Mouse (Mus musculus) cerebellum, adult 2 months (tissue): ENCODE measurements at regions not wholly inside any gene's neighbourhood (a gene's known extent, or its start where the extent isn't known, plus 50 kb on each side); places are given as distances from the start of the nearest gene placed in this dataset.

Experiments
- DNase-seq, 2 experiments: peaks; one replicate each; pipeline ENCODE4 v3.0.0; 2021
- H3K27ac ChIP-seq: fragments of 200-500 bp; 2 replicates; pipeline ENCODE4 v1.5.1; 2012; ENCODE audit warnings: low read length, control low read depth, inconsistent platforms; ENCODE audit not compliant: insufficient read depth
- H3K27me3 ChIP-seq: fragments of 200-500 bp; 2 replicates; pipeline ENCODE4 v1.6.1; 2012; ENCODE audit warnings: inconsistent platforms, mild to moderate bottlenecking, low read length, moderate library complexity; ENCODE audit not compliant: control insufficient read depth, insufficient read depth
- H3K4me1 ChIP-seq: fragments of 200-500 bp; 2 replicates; pipeline ENCODE4 v1.6.1; 2011; ENCODE audit warnings: low read length; ENCODE audit not compliant: control insufficient read depth, insufficient read depth
- H3K4me3 ChIP-seq: fragments of 200-500 bp; replicated peaks from 2 replicates; pipeline ENCODE3; 2011; ENCODE audit warnings: mild to moderate bottlenecking, low read depth, low read length, control low read depth; ENCODE audit not compliant: insufficient read depth
- CTCF ChIP-seq: fragments of 200-500 bp; IDR thresholded peaks from 2 replicates; pipeline ENCODE4 v1.5.1; 2011; ENCODE audit warnings: low read depth, mild to moderate bottlenecking, control low read depth, low read length, moderate library complexity, borderline replicate concordance; ENCODE audit not compliant: insufficient read depth
- POLR2A ChIP-seq: fragments of 200-500 bp; IDR thresholded peaks from 2 replicates; pipeline ENCODE4 v1.6.1; 2011; ENCODE audit warnings: low read length, control low read depth, borderline replicate concordance; ENCODE audit not compliant: insufficient read depth
- WGBS: fragments of 180-500 bp; shearing (Covaris S2); methylation state at CpG from one replicate; pipeline ENCODE4 v1.1.7; 2018; 5-methylcytosine and 5-hydroxymethylcytosine counted together

- H3K4me3 ChIP-seq = no peak overlapping the region
- no peaks in the 10 kb centered on the region for H3K27me3 ChIP-seq
- no peak overlapping the region for H3K27ac ChIP-seq
- TF ChIP-seq POLR2A (no peak), CTCF (no peak)
- 71% methylated on average over 3 of the region's 3 CpGs for WGBS
- peaks cover 5% of the 10 kb centered on the region for H3K4me1 ChIP-seq
- no peak for DNase-seq
Measured at GRCm38 (mm10) chr7:144996847-144997246, 57.1 kb upstream of the Ccnd1 start.

- DNase-seq = no peak
- 60% methylated on average over 4 of the region's 4 CpGs for WGBS
- no peak overlapping the region for H3K4me3 ChIP-seq
Measured at GRCm38 (mm10) chr7:144994229-144994628, 54.5 kb upstream of the Ccnd1 start.

GRCm38 (mm10) chr7:144993566-144993965, 53.8 kb upstream of the Ccnd1 start:
- DNase-seq = no peak
- H3K27ac ChIP-seq = no peak overlapping the region
- no peaks in the 10 kb centered on the region for H3K27me3 ChIP-seq
- whole genome bisulfite sequencing = 55% methylated on average over 4 of the region's 4 CpGs
- TF ChIP-seq CTCF (no peak), POLR2A (no peak)
- no peak overlapping the region for H3K4me3 ChIP-seq
- H3K4me1 ChIP-seq = peaks cover 5% of the 10 kb centered on the region

More at GRCm38 (mm10) chr7:144994229-144994628, 54.5 kb upstream of the Ccnd1 start:
- Histone ChIP-seq H3K27me3 (no peaks in the 10 kb centered on the region), H3K4me1 (peaks cover 5% of the 10 kb centered on the region), H3K27ac (no peak overlapping the region)
- TF ChIP-seq POLR2A (no peak), CTCF (no peak)

- Histone ChIP-seq H3K27me3 (no peaks in the 10 kb centered on the region), H3K27ac (no peak overlapping the region), H3K4me1 (peaks cover 5% of the 10 kb centered on the region), H3K4me3 (no peak overlapping the region)
- no peak for DNase-seq
- 91% methylated on average over 1 of the region's 1 CpGs for WGBS
- TF ChIP-seq POLR2A (no peak), CTCF (no peak)
Measured at GRCm38 (mm10) chr7:144991760-144992159, 52.0 kb upstream of the Ccnd1 start.
